Mouse (Mus musculus): ENCODE measurements around the gene 4931428F04Rik.

The 4931428F04Rik gene

DNA sequence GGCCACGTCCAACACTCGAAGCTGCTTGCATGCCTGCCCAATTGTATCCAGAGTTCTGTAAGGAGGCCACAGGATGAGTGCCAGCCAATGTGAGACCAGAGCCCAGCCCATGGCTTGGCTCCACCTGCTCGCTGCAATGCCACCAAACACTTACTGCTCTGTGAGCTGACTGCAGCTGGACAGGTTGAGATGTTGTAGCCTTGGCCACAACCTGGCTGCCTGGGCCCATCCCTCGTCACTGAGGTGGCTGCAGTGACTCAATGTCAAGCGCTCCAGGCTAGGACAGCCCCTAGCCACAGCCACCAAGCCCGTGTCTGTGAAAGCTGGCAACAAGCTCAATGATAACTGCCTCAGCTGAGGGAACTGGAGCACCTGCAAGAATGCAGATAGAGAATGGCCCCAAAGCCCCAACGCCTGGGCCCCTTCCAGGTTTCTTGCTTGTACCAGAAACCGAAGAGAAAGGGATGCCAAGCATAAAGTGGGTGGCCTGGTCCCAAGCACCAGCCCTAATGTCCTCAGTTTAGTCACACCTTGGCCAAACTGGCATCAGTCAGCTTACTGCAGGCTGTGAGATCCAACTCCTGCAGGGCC, 23.3 kb upstream of the 4931428F04Rik start:
- CTCF ChIA-PET, result interaction anchor here in 2 of 4 experiments (0.5 to 0.6 kb wide), 2 partner anchors 35 to 703 kb away, joined by 5 to 8 read pairs; partner anchors contain the start of gene Fhod1 (in 1 of the 2)
- POLR2A ChIA-PET, result interaction anchor here in 2 of 4 experiments (0.5 to 1.8 kb wide), 4 partner anchors 9 to 93 kb away, joined by 3 to 8 read pairs (median 6); partner anchors contain the start of gene Exoc3l (in 1 of the 2)

DNA sequence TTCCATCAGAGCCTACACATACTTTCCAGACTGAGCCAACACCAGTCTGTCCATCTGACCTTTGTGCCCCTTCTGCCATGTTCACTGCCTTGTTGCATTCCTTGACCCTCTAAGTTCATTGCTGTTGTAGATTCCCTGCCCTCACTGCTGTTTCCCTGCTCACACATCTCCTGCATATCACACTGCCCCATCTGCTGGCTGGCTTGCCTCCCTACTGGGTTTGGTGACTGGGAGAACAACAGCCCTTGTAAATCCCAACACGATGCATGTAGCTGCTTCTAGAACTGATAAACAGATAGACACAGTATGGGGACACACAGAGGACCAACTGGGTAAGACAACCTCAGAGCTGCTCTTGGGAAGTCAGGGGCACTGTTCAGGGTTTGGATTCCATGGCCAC, 22.1 kb upstream of the 4931428F04Rik start:
- POLR2A ChIA-PET, result interaction anchor here in 2 of 4 experiments (0.7 to 1.8 kb wide), 3 partner anchors 13 to 24 kb away, joined by 3 to 8 read pairs (median 4); no protein-coding TSS in a partner anchor
- CTCF ChIA-PET, result no interaction called here

DNA sequence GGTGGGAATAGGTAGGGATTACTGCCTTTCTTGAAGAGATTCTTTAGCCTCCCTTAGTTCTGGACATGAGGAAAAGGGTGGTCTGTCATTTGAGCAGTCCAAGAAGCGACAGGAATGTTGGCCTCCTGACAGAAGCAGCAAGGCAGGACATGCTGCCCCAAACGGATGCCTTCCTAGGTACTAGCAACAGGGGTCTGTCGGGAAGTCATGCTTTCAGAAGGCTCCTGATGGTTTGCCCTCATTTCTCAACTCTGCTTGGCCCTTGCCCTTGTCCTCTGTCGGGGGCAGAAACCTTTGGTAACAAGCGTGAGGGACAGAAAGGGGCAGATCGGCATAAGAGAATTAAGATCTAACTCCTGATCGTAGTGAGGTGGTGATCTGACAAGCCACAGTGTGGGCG, 20.5 kb upstream of the 4931428F04Rik start:
- CTCF ChIA-PET, result interaction anchor here in 1 of 4 experiments (1.2 kb wide), 1 partner anchor 19 kb away, joined by 3 read pairs; no protein-coding TSS in a partner anchor
- POLR2A ChIA-PET, result interaction anchor here in 1 of 4 experiments (0.5 to 1.0 kb wide), 2 partner anchors 21 to 289 kb away, joined by 3 read pairs; partner anchors contain the start of gene 4931428F04Rik

- ChIA-PET CTCF (interaction anchor here in 2 of 4 experiments (0.7 to 1.2 kb wide), 3 partner anchors 18 to 65 kb away, joined by 3 read pairs; no protein-coding TSS in a partner anchor), POLR2A (interaction anchor here in 3 of 4 experiments (0.8 to 1.7 kb wide), 8 partner anchors 10 to 26 kb away, joined by 3 to 5 read pairs (median 4); partner anchors contain the start of genes E2f4 (in 2 of the 3) and 4931428F04Rik (in 1 of the 3))
Measured at GRCm38 (mm10) chr8:105309142-105309847, 19.6 kb upstream of the 4931428F04Rik start.

- ChIA-PET POLR2A (interaction anchor here in 3 of 4 experiments (0.8 to 1.7 kb wide), 10 partner anchors 8 to 27 kb away, joined by 3 to 5 read pairs (median 4); partner anchors contain the start of genes E2f4 (in 2 of the 3) and 4931428F04Rik (in 1 of the 3)), CTCF (interaction anchor here in 2 of 4 experiments (0.8 to 1.2 kb wide), 3 partner anchors 11 to 18 kb away, joined by 3 read pairs; partner anchors contain the start of gene E2f4 (in 1 of the 2))
Measured at GRCm38 (mm10) chr8:105308428-105308827, 18.8 kb upstream of the 4931428F04Rik start.

GRCm38 (mm10) chr8:105307670-105308069, 18.0 kb upstream of the 4931428F04Rik start:
- CTCF ChIA-PET, result interaction anchor here in 3 of 4 experiments (0.6 to 1.2 kb wide), 3 partner anchors 10 to 17 kb away, joined by 3 to 15 read pairs (median 3); partner anchors contain the start of gene E2f4 (in 1 of the 3)
- POLR2A ChIA-PET, result interaction anchor here in 3 of 4 experiments (0.6 to 1.7 kb wide), 8 partner anchors 9 to 28 kb away, joined by 3 to 5 read pairs (median 4); partner anchors contain the start of genes 4931428F04Rik (in 1 of the 3) and E2f4 (in 1 of the 3)

GRCm38 (mm10) chr8:105306146-105306691, 16.6 kb upstream of the 4931428F04Rik start:
- ChIA-PET POLR2A (interaction anchor here in 3 of 4 experiments (0.5 to 3.8 kb wide), 12 partner anchors 9 to 213 kb away, joined by 3 to 14 read pairs (median 4); partner anchors contain the start of genes E2f4 (in 2 of the 3), 4931428F04Rik (in 1 of the 3), Fhod1 (in 1 of the 3) and Hsd11b2 (in 1 of the 3)), CTCF (interaction anchor here in 2 of 4 experiments (0.9 to 1.5 kb wide), 3 partner anchors 15 to 68 kb away, joined by 3 to 4 read pairs (median 3); no protein-coding TSS in a partner anchor)

DNA sequence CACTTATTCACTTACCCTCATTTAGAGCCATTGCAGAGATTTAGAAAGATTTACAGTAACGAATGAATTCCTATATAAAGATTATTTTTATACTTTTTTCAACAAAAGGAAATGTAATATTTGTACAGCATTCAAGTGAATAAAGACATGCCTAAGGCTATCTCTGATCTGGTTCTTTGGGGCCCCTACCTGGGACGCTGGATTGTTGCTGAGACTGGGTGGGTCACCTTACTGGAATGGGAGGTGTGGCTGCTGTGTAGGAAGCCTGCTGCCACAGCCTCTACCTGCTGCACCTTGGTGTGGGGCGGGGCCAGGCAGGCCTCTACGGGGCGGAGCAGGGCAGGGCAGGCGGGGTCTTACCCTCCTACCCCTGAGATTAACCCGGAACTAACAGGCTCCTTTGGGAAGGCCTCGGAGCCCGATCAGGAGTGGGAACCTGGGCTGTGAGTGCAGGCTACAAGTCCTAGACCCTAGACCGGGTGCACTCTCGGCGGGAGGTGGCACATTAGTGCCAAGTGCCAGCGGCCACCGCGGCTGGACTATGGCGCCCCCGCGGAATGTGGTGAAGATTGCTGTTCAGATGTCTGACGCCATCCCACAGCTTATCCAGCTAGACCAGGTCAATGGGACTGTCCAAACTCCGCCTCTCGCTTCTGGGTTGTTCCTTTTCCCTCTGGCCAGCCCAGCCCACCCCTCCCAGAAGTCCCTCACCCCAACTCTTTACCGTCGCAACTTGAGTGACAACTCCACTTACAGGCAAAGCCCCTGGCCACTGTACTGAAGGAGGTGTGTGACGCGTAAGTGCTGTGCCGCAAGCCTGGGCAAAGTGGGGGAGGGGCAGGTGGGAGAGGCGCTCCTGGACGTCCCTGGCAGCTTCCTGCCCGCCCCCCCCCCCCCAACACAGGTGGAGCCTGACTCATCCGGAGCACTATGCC, 15.8 kb upstream of the 4931428F04Rik start, which contains the start of gene Elmo3:
Elmo3 (plus strand) TSS at position 391 of the 935 bp plus-strand sequence.
- ChIA-PET CTCF (interaction anchor here in 3 of 4 experiments (0.6 to 1.5 kb wide), 6 partner anchors 15 to 1575 kb away, joined by 3 to 5 read pairs (median 3); no protein-coding TSS in a partner anchor), POLR2A (interaction anchor here (0.5 to 3.8 kb wide), 24 partner anchors 8 to 344 kb away, joined by 3 to 14 read pairs (median 4); partner anchors contain the start of genes E2f4 (in 2 of the 4), 4931428F04Rik (in 1 of the 4), Exoc3l (in 1 of the 4) and Fhod1 (in 1 of the 4))

GRCm38 (mm10) chr8:105304325-105305210, 14.9 kb upstream of the 4931428F04Rik start:
- ChIA-PET CTCF (interaction anchor here in 2 of 4 experiments (0.6 to 1.5 kb wide), 5 partner anchors 14 to 1576 kb away, joined by 3 to 5 read pairs (median 3); no protein-coding TSS in a partner anchor), POLR2A (interaction anchor here (0.5 to 3.8 kb wide), 25 partner anchors 8 to 345 kb away, joined by 3 to 17 read pairs (median 4); partner anchors contain the start of genes 4931428F04Rik (in 2 of the 4), E2f4 (in 1 of the 4), Exoc3l (in 1 of the 4) and Hsd11b2 (in 1 of the 4))

- CTCF ChIA-PET, result interaction anchor here in 2 of 4 experiments (0.6 to 1.0 kb wide), 2 partner anchors 50 to 70 kb away, joined by 3 read pairs; no protein-coding TSS in a partner anchor
- POLR2A ChIA-PET, result interaction anchor here in 3 of 4 experiments (0.5 to 3.8 kb wide), 19 partner anchors 9 to 271 kb away, joined by 3 to 17 read pairs (median 4); partner anchors contain the start of gene 4931428F04Rik (in 2 of the 3)
Measured at GRCm38 (mm10) chr8:105303874-105304273, 14.2 kb upstream of the 4931428F04Rik start.

DNA sequence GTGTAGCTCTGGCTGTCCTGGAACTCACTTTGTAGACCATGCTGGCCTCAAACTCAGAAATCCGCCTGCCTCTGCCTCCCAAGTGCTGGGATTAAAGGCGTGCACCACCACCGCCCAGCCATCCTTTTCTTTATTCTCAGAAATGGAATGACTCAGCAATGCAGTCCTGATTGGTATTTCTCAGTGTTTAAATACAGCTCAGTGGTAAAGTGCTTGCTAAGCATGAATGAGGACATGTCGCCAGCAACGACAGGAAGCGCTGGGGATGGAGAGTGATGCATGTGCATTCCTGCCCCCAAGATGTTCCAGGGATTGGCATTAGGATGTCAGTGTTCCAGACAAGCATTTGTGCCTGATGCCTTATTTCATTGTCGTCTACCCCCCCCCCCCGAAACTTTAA, 13.7 kb upstream of the 4931428F04Rik start:
- CTCF ChIA-PET, result interaction anchor here in 3 of 4 experiments (0.6 to 1.0 kb wide), 4 partner anchors 20 to 694 kb away, joined by 3 to 10 read pairs (median 4); no protein-coding TSS in a partner anchor

GRCm38 (mm10) chr8:105299962-105300361, 10.3 kb upstream of the 4931428F04Rik start:
- CTCF ChIA-PET, result interaction anchor here in 2 of 4 experiments (0.7 to 6.3 kb wide), 2 partner anchors 9 to 10 kb away, joined by 4 to 32 read pairs; partner anchors contain the start of gene 4931428F04Rik (in 1 of the 2)
- POLR2A ChIA-PET, result interaction anchor here in 1 of 4 experiments (2.5 kb wide), 1 partner anchor 11 kb away, joined by 5 read pairs; the partner anchor contains the start of gene 4931428F04Rik

More for the DNA sequence above, 13.7 kb upstream of the 4931428F04Rik start:
- POLR2A ChIA-PET, result interaction anchor here in 2 of 4 experiments (0.7 to 3.8 kb wide), 11 partner anchors 10 to 177 kb away, joined by 3 to 17 read pairs (median 4); partner anchors contain the start of gene 4931428F04Rik (in 2 of the 2)

DNA sequence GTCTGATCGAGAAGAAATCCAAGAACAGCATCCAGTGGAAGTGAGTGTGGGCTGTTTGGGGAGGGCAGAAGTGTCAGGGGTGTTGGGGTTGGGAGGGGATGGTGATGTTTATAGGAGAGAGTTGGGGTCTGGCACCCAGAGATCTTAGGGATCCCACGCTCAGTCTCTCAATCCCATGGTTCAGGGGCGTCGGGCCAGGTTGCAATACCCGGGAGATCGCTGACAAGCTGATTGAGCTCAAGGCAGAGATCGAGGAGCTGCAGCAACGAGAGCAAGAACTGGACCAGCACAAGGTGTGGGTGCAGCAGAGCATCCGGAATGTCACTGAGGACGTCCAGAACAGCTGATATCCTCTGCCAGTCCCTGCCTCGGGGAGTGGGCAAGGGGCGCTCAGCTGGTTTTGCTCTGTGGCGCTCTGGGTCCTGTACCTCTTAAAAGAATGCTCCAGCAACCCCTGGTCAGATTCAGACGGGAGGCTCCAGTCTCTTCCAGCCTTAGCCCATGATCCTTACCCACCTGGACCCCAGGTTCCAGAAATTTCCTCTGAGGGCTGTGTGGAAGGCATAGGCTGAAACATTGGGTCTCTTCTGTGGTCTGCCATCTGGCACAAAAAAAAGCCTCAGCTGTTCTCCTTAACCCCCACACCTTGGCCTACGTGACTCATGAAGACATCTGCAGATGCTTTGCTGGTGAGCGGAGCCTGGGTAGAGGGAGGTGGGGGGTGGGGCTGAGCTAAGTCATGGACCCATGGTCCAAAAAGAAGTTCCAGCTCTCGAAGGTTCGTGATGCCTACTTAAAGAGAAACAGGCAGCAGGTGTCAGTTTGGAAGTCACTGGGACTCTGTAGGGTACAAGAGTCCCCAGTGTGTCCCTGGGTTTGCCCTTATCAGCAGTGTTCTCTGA, 8.9 kb upstream of the 4931428F04Rik start:
- ChIA-PET POLR2A (interaction anchor here in 3 of 4 experiments (0.7 to 3.1 kb wide), 20 partner anchors 8 to 50 kb away, joined by 3 to 24 read pairs (median 6); partner anchors contain the start of genes 4931428F04Rik (in 3 of the 3), Lrrc29 (in 2 of the 3), Tmem208 (in 2 of the 3) and B3gnt9 (in 1 of the 3)), CTCF (interaction anchor here in 3 of 4 experiments (0.6 to 6.3 kb wide), 10 partner anchors 8 to 721 kb away, joined by 3 to 32 read pairs (median 4); partner anchors contain the start of genes 4931428F04Rik (in 1 of the 3) and Tppp3 (in 1 of the 3))
